Mouse (Mus musculus) neural tube, embryonic 13.5 days (tissue): Measurements from ENCODE around the gene Sgsh. TPM values are rescaled to one million over a fixed set of nuclear protein-coding genes. Genes with fewer than 3 reads are reported as not detected.

Source experiments
- ATAC-seq: fragments of 200-750 bp; cut with Nextera tagmentation; 2 replicates; pipeline ENCODE4 v1.8.0; 2017; ENCODE audit warnings: low read depth, mild to moderate bottlenecking, moderate TSS enrichment, moderate library complexity
- H3K27ac ChIP-seq: fragments of 300-500 bp; sonication (generic); replicated peaks from 2 replicates; pipeline ENCODE4 v1.5.1; 2015; ENCODE audit warnings: moderate library complexity, mild to moderate bottlenecking, inconsistent platforms
- H3K27me3 ChIP-seq: fragments of 300-500 bp; sonication (generic); 2 replicates; pipeline ENCODE4 v1.6.1; 2015; ENCODE audit warnings: mild to moderate bottlenecking, inconsistent platforms
- H3K36me3 ChIP-seq: fragments of 300-500 bp; sonication (generic); 2 replicates; pipeline ENCODE4 v1.6.1; 2015; ENCODE audit warnings: mild to moderate bottlenecking, inconsistent platforms
- H3K4me1 ChIP-seq: fragments of 300-500 bp; sonication (generic); replicated peaks from 2 replicates; pipeline ENCODE4 v1.6.1; 2015; ENCODE audit warnings: inconsistent platforms
- H3K4me2 ChIP-seq: fragments of 300-500 bp; sonication (generic); 2 replicates; pipeline ENCODE4 v1.6.1; 2015; ENCODE audit warnings: inconsistent platforms, mild to moderate bottlenecking, moderate library complexity
- H3K4me3 ChIP-seq: fragments of 300-500 bp; sonication (generic); 2 replicates; pipeline ENCODE4 v1.5.1; 2015; ENCODE audit warnings: mild to moderate bottlenecking, inconsistent platforms
- H3K9ac ChIP-seq: fragments of 300-500 bp; sonication (generic); 2 replicates; pipeline ENCODE4 v1.6.1; 2015; ENCODE audit warnings: moderate library complexity, mild to moderate bottlenecking, inconsistent platforms
- H3K9me3 ChIP-seq: fragments of 300-500 bp; sonication (generic); 2 replicates; pipeline ENCODE4 v1.6.1; 2016; ENCODE audit warnings: inconsistent platforms
- WGBS: fragments of 180-500 bp; shearing (Covaris S2); methylation state at CpG from one replicate; pipeline ENCODE4 v1.1.7; 2015; 5-methylcytosine and 5-hydroxymethylcytosine counted together
- polyA plus RNA-seq: library from polyadenylated mRNA; unstranded; fragments of >200 nt; fragmentation: Nextera tagmentation; extraction: Ambion mirVana; gene quantifications from 2 replicates; pipeline ENCODE4 v1.2.1, GENCODE M21; 2015

Sgsh gene
- polyA plus RNA-seq, result 5.6 and 5.7 TPM in 2 replicates

- H3K27ac ChIP-seq, result peak within 1 kb of the TSS; percentile 59
- peaks cover 18% of the 10 kb centered on the region for H3K4me1 ChIP-seq
- peak within 1 kb of the TSS; percentile 62 for H3K4me3 ChIP-seq
- H3K9me3 ChIP-seq, result no peaks in the 10 kb centered on the region
- peak within 1 kb of the TSS; percentile 83 for H3K4me2 ChIP-seq
- ATAC-seq, result peak; percentile 94
- H3K27me3 ChIP-seq, result no peaks in the 10 kb centered on the region
- H3K9ac ChIP-seq, result peak within 1 kb of the TSS; percentile 73
- no peaks in the 10 kb centered on the region for H3K36me3 ChIP-seq
- 2% methylated on average over 34 of the region's 40 CpGs for WGBS
These were observed at the start of gene Sgsh, which contains the start of gene Slc26a11 for GRCm38 (mm10) chr11:119355443-119356385. TSS of gene Sgsh (minus strand) at chr11:119355536. TSS of gene Slc26a11 (plus strand) at chr11:119355557.

GRCm38 (mm10) chr11:119404627-119405026 is 49.3 kb upstream of the Sgsh start:
- no peaks in the 10 kb centered on the region for H3K27me3 ChIP-seq
- no peak for ATAC-seq
- no peaks in the 10 kb centered on the region for H3K4me1 ChIP-seq
- WGBS, result 58% methylated on average over 5 of the region's 5 CpGs
- no peak overlapping the region for H3K4me2 ChIP-seq
- H3K4me3 ChIP-seq, result no peak overlapping the region
- H3K27ac ChIP-seq, result no peak overlapping the region
- no peaks in the 10 kb centered on the region for H3K36me3 ChIP-seq
- no peaks in the 10 kb centered on the region for H3K9me3 ChIP-seq
- H3K9ac ChIP-seq, result no peak overlapping the region

- no peak overlapping the region for H3K4me3 ChIP-seq
- H3K4me1 ChIP-seq, result no peaks in the 10 kb centered on the region
- no peak overlapping the region for H3K27ac ChIP-seq
- H3K36me3 ChIP-seq, result no peaks in the 10 kb centered on the region
- H3K9ac ChIP-seq, result no peak overlapping the region
- H3K9me3 ChIP-seq, result no peaks in the 10 kb centered on the region
- WGBS, result 56% methylated on average over 11 of the region's 11 CpGs
- H3K4me2 ChIP-seq, result no peak overlapping the region
- no peak for ATAC-seq
- H3K27me3 ChIP-seq, result no peaks in the 10 kb centered on the region
These were observed 47.3 kb upstream of the Sgsh start for GRCm38 (mm10) chr11:119402501-119403160.

GRCm38 (mm10) chr11:119396461-119396860 is 41.1 kb upstream of the Sgsh start:
- WGBS, result 52% methylated on average over 7 of the region's 7 CpGs
- Histone ChIP-seq H3K27ac (no peak overlapping the region), H3K9ac (no peak overlapping the region), H3K36me3 (no peaks in the 10 kb centered on the region), H3K27me3 (peaks cover 55% of the 10 kb centered on the region), H3K4me1 (peaks cover 11% of the 10 kb centered on the region), H3K4me2 (no peak overlapping the region), H3K4me3 (no peak overlapping the region), H3K9me3 (no peaks in the 10 kb centered on the region)
- no peak for ATAC-seq

GRCm38 (mm10) chr11:119395931-119396330 is 40.6 kb upstream of the Sgsh start:
- H3K4me3 ChIP-seq, result no peak overlapping the region
- no peaks in the 10 kb centered on the region for H3K36me3 ChIP-seq
- H3K4me2 ChIP-seq, result no peak overlapping the region
- H3K9me3 ChIP-seq, result no peaks in the 10 kb centered on the region
- H3K27me3 ChIP-seq, result peaks cover 61% of the 10 kb centered on the region
- no peak overlapping the region for H3K9ac ChIP-seq
- H3K27ac ChIP-seq, result no peak overlapping the region
- peaks cover 12% of the 10 kb centered on the region for H3K4me1 ChIP-seq
- 14% methylated on average over 13 of the region's 13 CpGs for WGBS
- ATAC-seq, result no peak

GRCm38 (mm10) chr11:119395394-119395793 is 40.1 kb upstream of the Sgsh start:
- H3K36me3 ChIP-seq, result no peaks in the 10 kb centered on the region
- H3K27ac ChIP-seq, result no peak overlapping the region
- H3K4me3 ChIP-seq, result no peak overlapping the region
- H3K9ac ChIP-seq, result no peak overlapping the region
- H3K9me3 ChIP-seq, result no peaks in the 10 kb centered on the region
- H3K27me3 ChIP-seq, result peaks cover 66% of the 10 kb centered on the region
- ATAC-seq, result no peak
- H3K4me2 ChIP-seq, result no peak overlapping the region
- 9% methylated on average over 7 of the region's 7 CpGs for WGBS
- H3K4me1 ChIP-seq, result peaks cover 17% of the 10 kb centered on the region

GRCm38 (mm10) chr11:119394210-119394609 is 38.9 kb upstream of the Sgsh start:
- H3K27me3 ChIP-seq, result peaks cover 78% of the 10 kb centered on the region
- 54% methylated on average over 6 of the region's 6 CpGs for WGBS
- H3K4me1 ChIP-seq, result peaks cover 28% of the 10 kb centered on the region

GRCm38 (mm10) chr11:119393483-119393804 is 38.1 kb upstream of the Sgsh start:
- Histone ChIP-seq H3K27ac (no peak overlapping the region), H3K36me3 (no peaks in the 10 kb centered on the region), H3K9me3 (no peaks in the 10 kb centered on the region), H3K4me3 (peak overlapping the region; percentile 37), H3K27me3 (peaks cover 86% of the 10 kb centered on the region), H3K4me1 (peaks cover 28% of the 10 kb centered on the region), H3K4me2 (peak overlapping the region; percentile 63), H3K9ac (peak overlapping the region; percentile 52)
- WGBS, result 34% methylated on average over 7 of the region's 7 CpGs
- ATAC-seq, result no peak

More at GRCm38 (mm10) chr11:119394210-119394609, 38.9 kb upstream of the Sgsh start:
- H3K36me3 ChIP-seq, result no peaks in the 10 kb centered on the region
- H3K4me2 ChIP-seq, result no peak overlapping the region
- no peak overlapping the region for H3K27ac ChIP-seq
- no peak overlapping the region for H3K4me3 ChIP-seq
- no peaks in the 10 kb centered on the region for H3K9me3 ChIP-seq
- no peak overlapping the region for H3K9ac ChIP-seq
- no peak for ATAC-seq

- Histone ChIP-seq H3K36me3 (no peaks in the 10 kb centered on the region), H3K4me1 (peaks cover 28% of the 10 kb centered on the region), H3K4me2 (peak within 1 kb of the TSS; percentile 63), H3K27me3 (peaks cover 91% of the 10 kb centered on the region), H3K4me3 (peak within 1 kb of the TSS; percentile 37), H3K9me3 (no peaks in the 10 kb centered on the region), H3K27ac (no peak within 1 kb of the TSS), H3K9ac (peak within 1 kb of the TSS; percentile 52)
- 1% methylated on average over 19 of the region's 19 CpGs for WGBS
- 0 out of 2 replicates have a peak, but pooled peaks have one; percentile 42 for ATAC-seq
These were observed 37.6 kb upstream of the Sgsh start, which contains the start of gene Rnf213 for GRCm38 (mm10) chr11:119392800-119393482. TSS of gene Rnf213 (plus strand) at chr11:119393100.

GRCm38 (mm10) chr11:119392001-119392614 is 36.8 kb upstream of the Sgsh start:
- 8% methylated on average over 12 of the region's 12 CpGs for WGBS
- no peaks in the 10 kb centered on the region for H3K9me3 ChIP-seq
- peak overlapping the region; percentile 63 for H3K4me2 ChIP-seq
- H3K36me3 ChIP-seq, result no peaks in the 10 kb centered on the region
- H3K4me1 ChIP-seq, result peaks cover 28% of the 10 kb centered on the region
- no peak overlapping the region for H3K27ac ChIP-seq
- H3K27me3 ChIP-seq, result peaks cover 97% of the 10 kb centered on the region
- H3K4me3 ChIP-seq, result peak overlapping the region; percentile 37; the same call in 1 of the 2 replicates
- H3K9ac ChIP-seq, result no peak overlapping the region
- no peak for ATAC-seq

GRCm38 (mm10) chr11:119391386-119392000 is 36.2 kb upstream of the Sgsh start:
- Histone ChIP-seq H3K4me2 (peak overlapping the region; percentile 78; the same call in 1 of the 2 replicates), H3K9me3 (no peaks in the 10 kb centered on the region), H3K9ac (no peak overlapping the region), H3K27me3 (peaks cover 92% of the 10 kb centered on the region), H3K4me1 (peaks cover 28% of the 10 kb centered on the region), H3K4me3 (no peak overlapping the region), H3K36me3 (no peaks in the 10 kb centered on the region), H3K27ac (no peak overlapping the region)
- WGBS, result 33% methylated on average over 7 of the region's 7 CpGs
- ATAC-seq, result no peak
